Mouse (Mus musculus) WW6 (cell line): ENCODE measurements at regions not wholly inside any gene's neighbourhood (a gene's known extent, or its start where the extent isn't known, plus 50 kb on each side); places are given as distances from the start of the nearest gene placed in this dataset.
A peak's percentile ranks its signal among the peaks of the same experiment; 100 is the strongest.
"Not testable (repeated sequence)": the region's sequence is repeated elsewhere in the genome, so short reads cannot be mapped to it uniquely, and the experiment has no call there.

ENCODE experiments used
- DNase-seq: peaks from one replicate; pipeline ENCODE4 v3.0.0-alpha.2; 2013; ENCODE audit warnings: low read depth, low spot score

DNA sequence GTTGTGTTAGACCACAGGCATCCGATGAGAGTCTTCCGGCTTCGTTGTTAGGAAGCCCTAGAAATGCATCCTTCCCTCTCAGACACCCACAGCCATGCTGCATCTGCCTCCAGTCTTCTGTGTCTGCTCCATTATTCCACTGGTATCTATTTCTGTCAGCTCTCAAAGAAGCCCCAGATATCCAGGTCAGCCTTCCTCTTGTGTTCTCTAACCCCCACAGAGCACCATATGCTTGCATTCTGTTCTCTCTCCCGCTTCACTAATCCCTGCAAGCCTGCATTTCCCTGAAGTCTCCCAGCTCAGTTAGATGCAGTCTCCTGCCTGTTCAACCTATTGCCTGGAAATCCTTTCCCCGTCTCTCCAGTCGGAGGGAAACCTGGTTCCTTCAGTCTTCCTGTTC, 53.6 kb upstream of the Wdfy3 start:
- no peak for DNase-seq

- no peak for DNase-seq
Observed at GRCm38 (mm10) chr5:102126737-102127136, 57.0 kb upstream of the Wdfy3 start.

DNA sequence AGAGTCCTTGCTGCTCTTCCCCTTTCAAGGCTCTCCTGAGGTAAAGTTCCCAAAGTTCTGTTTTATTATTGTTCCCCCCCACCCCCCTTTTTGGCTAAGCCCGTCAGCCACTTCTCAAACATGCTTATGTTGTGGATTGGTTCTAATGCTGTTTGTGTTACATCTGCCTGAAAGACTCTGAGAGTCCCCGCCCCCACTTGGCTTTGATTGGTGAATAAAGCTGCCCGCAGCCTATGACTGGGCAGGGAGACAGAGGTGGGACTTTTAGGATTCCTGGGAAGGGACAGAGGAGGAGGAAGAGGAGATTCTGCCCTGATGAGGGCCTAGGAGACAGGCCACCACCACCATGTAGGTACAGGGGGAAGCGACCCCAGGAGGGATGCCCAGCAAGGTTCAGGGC, 78.3 kb upstream of the Wdfy3 start:
- no peak for DNase-seq

DNA sequence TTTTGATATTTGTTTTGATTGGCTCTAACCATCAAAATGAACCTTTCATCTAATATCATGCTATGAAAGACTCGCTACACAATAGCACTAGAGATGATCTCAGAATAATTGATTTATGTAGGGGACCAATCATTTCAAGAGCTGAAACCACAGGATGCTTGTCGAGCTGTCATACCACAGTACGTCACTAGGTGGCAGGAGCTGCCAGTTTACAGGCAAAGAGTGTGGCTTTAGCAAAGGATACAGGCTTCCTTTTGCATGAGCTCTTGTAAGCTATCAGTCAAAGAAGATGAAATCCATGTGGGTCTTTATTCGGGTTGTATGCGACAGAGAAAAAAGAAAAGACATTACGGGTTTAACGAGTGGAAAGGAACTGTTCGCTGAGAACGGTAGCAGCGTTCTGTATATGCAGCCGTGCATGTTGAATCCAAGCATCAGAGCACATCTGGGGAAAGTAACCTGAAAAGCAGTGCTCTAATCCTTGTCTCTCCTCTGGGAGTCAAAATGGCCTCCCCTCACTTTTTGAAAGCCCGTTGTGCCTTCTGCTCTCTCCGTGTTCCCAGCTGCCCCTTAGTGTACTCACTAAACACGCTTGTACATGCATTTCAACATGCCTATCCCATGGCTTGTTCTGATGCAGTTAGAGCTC, 79.9 kb upstream of the Wdfy3 start:
- peak; percentile 31 for DNase-seq

DNA sequence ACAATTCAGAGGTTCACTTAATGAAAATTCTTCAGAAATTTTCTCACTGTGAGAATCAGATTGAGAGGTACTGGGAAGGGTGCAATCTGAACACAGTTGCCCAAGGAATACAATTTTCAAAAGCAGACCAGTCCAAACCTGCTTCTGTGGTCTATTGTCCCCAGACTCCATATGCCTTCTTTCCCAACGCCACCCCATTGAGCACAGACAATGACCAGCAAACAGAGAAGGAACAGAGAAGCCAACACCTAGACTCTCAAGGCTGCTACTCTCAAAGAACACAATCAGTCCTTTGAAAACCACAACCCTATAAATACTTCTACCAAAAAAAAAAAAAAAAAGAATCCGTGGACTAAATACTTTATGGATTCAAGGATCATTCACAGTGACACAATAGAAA, 89.9 kb upstream of the Wdfy3 start:
- no peak for DNase-seq

DNA sequence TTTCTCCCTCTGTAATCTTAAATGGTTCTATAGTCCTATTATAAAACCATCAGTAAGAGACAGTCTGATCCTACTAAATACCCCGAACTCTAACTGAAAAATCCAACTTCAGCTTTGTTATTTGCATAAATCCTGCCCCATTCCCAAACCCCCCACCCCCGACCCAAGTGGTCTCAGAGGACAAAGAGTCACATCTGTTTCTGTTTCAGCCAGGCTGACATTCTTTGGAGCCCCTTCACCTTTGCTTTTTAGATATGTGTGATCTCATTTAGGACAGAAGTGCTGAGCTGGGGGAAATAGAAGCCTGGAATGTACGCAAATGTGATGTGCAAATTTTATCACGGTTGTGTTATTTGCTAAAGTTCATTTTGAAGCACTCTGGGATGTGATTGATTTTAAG, 98.3 kb upstream of the Wdfy3 start:
- no peak for DNase-seq

DNA sequence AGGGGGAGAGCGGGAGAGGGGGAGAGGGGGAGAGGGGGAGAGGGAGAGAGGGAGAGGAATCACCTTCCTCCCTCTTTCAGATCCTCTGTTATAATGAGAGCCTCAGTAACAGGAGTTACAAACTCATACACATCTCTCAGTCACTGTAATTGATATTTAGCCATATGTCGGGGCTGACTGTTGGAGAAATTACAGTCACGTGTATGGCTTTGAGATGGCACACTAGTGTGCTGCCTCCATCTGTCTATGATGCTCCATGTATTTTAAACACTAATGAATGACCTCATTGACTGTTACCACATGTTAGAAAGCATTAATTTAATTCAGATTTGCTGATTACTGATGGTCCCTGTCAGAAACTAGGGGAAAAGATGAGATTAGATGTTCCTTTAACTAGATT, 102.1 kb upstream of the Wdfy3 start:
- no peak for DNase-seq

GRCm38 (mm10) chr5:102180250-102180649, 110.5 kb upstream of the Wdfy3 start:
- DNase-seq = no peak

GRCm38 (mm10) chr5:102188951-102189350, 119.2 kb upstream of the Wdfy3 start:
- DNase-seq = not testable (repeated sequence)

DNA sequence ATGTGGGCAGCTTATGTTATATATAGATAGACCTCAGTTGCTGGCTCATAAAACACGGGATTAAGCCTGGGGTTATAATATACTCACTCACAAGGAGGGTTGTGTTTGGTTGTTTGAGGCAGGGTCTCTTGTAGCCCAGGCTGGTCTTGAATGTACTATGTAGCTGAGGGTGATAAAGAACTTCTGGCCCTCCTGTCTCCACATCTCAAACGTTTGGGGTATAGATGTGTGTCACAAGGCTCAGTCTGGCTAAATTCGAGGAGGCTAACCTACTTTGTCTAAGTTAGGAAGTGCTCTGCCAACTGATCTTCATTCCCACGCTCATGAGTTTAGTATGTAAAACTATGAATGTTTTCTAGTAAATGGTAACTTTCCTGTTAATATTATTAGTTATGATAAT, 136.7 kb upstream of the Wdfy3 start:
- no peak for DNase-seq

DNA sequence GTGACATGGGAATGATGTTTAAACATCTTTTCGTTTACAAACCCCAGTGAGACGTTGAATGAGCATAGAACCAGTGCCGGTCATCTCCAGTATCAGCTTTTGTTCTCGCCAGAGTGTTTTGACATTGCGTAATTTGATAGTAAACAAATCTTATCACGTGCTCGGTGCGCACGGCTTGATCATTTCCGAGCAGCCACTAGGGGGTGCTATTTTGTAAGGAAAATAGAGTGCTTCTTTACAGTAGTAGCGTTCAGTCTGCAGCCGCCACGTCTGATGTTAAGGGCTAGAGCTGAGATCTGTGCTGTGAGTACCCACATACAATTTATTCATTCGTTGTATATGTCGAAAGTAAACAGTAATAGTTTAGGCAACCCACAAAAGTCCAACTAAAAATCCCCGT, 137.2 kb upstream of the Wdfy3 start:
- DNase-seq = peak; percentile 45

- DNase-seq = peak; percentile 42
Observed at GRCm38 (mm10) chr5:102213145-102213544, 143.4 kb upstream of the Wdfy3 start.

DNA sequence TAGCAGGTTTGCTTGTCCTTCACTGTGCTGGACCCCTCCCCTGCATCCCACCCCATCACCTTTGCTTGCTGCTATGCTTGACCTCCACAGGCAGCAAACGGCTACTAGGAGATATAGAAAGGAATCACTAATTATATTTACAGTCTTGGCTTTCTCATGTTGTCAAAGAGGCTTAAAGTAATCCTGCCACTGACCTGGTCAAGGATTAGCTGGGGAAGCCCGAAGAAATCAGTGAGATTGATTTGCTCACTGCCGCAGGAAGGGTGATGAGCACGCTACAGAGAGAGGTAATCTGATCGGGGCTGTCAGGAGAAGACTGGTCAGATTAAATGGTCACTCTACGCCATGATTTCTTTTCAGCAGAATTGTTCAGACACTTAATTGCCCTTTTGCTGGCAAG, 157.4 kb upstream of the Wdfy3 start:
- no peak for DNase-seq

DNA sequence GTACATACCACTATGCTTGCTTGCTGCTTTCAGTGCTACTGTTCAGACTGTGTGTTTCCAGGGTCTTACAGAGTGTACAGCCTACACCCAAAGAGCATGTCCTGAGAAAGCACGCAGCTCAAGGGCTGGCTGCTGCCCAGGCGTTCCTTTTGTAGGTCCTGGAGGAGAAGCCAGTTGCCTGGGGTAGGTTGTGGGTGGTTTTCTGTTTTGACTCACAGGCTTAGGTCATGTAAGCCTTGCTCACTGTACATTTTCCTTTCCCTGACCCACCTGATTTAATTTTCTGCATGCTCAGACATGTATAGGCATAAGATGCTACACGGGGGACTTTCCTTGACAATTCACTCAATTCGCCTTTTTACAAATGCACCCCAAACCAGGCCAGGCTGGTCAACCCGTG, 172.9 kb upstream of the Wdfy3 start:
- no peak for DNase-seq

DNA sequence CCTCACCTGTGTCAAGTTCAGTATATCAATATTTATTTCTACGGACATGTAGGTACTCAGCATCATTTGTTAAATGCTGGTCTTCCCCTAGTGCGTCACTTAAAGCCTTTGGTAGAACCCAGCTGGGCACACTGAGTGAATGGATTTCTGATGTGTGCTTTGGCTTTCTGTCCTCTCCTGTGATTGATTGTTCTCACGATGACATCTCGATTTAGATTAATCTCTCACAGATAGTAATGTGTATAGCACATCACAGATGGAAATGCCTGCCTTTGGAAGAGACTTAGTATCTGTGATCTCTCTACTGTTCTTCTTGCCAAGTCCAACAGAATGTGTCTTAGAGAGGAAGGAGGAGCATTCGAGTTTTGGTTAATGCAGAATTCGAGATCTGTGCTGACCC, 175.0 kb upstream of the Wdfy3 start:
- no peak for DNase-seq

GRCm38 (mm10) chr5:102248747-102249146, 179.0 kb upstream of the Wdfy3 start:
- no peak for DNase-seq

DNA sequence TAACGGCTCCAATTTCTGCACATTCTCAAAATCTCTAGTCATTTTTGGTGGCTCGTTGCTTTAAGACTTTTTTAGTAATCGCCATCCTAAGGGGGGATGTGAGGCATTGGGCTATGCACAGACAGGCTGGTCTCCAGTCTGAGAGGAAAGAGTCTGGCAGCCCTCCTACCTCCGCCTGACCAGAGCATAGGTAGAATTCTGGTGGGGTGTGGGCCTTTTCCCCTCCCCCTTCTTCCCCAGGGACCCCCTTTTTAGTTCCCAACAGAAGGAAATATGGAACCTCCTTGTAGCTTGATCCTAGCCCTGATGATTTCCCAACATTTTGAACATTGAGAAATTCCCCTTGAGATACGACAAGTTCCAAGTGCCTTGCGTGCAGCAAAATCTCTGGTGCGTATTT, 181.4 kb upstream of the Wdfy3 start:
- no peak for DNase-seq

GRCm38 (mm10) chr5:102253786-102254185, 184.1 kb upstream of the Wdfy3 start:
- no peak for DNase-seq

DNA sequence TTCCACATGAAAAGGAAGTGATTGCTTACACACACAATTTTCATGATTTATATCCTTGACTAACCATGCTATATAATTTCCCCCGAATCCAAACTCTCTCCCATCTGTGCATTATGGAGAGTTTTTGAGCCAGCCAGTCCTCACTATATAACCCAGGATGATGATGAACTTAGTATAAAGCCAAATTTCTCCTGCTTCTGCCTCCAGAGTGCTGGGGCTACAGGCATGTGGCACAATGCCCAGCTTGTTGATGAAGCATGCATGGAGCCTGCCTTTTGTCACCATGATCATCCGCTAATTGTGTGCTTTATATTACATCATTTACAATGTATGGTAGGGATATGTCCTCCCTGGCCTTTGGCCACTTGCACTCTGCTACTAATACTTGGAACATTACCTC, 187.4 kb upstream of the Wdfy3 start:
- no peak for DNase-seq

DNA sequence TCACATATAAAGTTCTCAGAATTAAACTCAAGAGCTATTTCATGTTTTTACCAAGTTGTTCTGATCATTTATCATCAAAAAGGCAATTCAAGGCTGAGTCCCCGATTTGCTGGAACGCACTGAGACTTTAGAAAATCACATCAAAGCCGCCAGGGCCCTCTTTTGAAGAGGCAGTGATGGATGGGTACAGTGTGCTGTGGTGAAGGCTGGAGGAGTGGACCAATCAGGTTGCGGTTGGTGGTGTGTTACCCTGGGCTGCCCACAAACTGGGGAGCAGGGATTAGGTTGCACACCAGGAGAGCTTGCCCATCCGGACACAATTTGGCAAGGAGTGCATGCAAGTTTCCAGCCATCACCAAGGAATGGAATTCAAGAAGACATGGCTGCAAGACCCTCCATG, 191.9 kb upstream of the Wdfy3 start:
- no peak for DNase-seq

DNA sequence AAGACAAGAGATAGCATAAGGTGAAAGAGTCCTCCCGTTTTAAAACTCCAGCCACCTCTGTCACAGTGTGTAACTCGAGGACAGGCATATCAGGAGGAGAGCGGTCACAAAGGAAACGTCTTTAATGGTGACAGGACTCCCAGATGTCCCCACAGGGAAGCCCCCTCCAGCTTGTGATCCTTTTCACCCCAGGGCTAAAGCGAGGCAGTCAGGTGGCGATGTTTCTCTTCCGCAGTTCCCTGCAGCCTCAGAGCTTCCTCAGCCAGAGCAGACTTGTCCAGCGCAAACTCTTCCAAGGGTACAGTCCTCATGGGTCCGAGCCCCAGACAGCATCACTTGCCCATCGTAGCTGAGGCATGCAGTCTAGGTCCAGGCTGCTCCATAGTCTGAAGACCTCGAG, 196.7 kb upstream of the Wdfy3 start:
- DNase-seq = no peak

- DNase-seq = no peak
Observed at GRCm38 (mm10) chr5:102267150-102267549, 197.4 kb upstream of the Wdfy3 start.

- DNase-seq = no peak
Observed at GRCm38 (mm10) chr5:102269204-102269603, 199.5 kb upstream of the Wdfy3 start.

GRCm38 (mm10) chr5:102275621-102276020, 205.6 kb upstream of the Arhgap24 start:
- DNase-seq = no peak
